Mouse (Mus musculus) midbrain, embryonic 13.5 days (tissue): ENCODE results near the gene 1700003F12Rik. TPM values are rescaled to one million over a fixed set of nuclear protein-coding genes. Genes with fewer than 3 reads are reported as not detected.

ENCODE experiments used
- ATAC-seq: fragments of 200-750 bp; cut with Nextera tagmentation; 2 replicates; pipeline ENCODE4 v1.8.0; 2017; ENCODE audit warnings: mild to moderate bottlenecking, moderate TSS enrichment, moderate library complexity
- H3K27ac ChIP-seq: fragments of 300-500 bp; sonication (generic); 2 replicates; pipeline ENCODE4 v1.5.1; 2015; ENCODE audit warnings: inconsistent platforms, mild to moderate bottlenecking, moderate library complexity
- H3K27me3 ChIP-seq: fragments of 300-500 bp; sonication (generic); 2 replicates; pipeline ENCODE4 v1.6.1; 2015; ENCODE audit warnings: mild to moderate bottlenecking, inconsistent platforms
- H3K36me3 ChIP-seq: fragments of 300-500 bp; sonication (generic); 2 replicates; pipeline ENCODE4 v1.6.1; 2015; ENCODE audit warnings: mild to moderate bottlenecking, inconsistent platforms
- H3K4me1 ChIP-seq: fragments of 300-500 bp; sonication (generic); replicated peaks from 2 replicates; pipeline ENCODE4 v1.6.1; 2015; ENCODE audit warnings: inconsistent platforms
- H3K4me2 ChIP-seq: fragments of 300-500 bp; sonication (generic); replicated peaks from 2 replicates; pipeline ENCODE4 v1.6.1; 2015; ENCODE audit warnings: moderate library complexity, mild to moderate bottlenecking, inconsistent platforms
- H3K4me3 ChIP-seq: fragments of 300-500 bp; sonication (generic); replicated peaks from 2 replicates; pipeline ENCODE4 v1.5.1; 2015; ENCODE audit warnings: mild to moderate bottlenecking, inconsistent platforms
- H3K9ac ChIP-seq: fragments of 300-500 bp; sonication (generic); replicated peaks from 2 replicates; pipeline ENCODE4 v1.6.1; 2015; ENCODE audit warnings: mild to moderate bottlenecking, inconsistent platforms
- H3K9me3 ChIP-seq: fragments of 300-500 bp; sonication (generic); 2 replicates; pipeline ENCODE4 v1.6.1; 2016; ENCODE audit warnings: mild to moderate bottlenecking, inconsistent platforms
- WGBS: fragments of 180-500 bp; shearing (Covaris S2); methylation state at CpG from one replicate; pipeline ENCODE4 v1.1.7; 2015; 5-methylcytosine and 5-hydroxymethylcytosine counted together
- polyA plus RNA-seq: library from polyadenylated mRNA; unstranded; fragments of >200 nt; fragmentation: Nextera tagmentation; extraction: Ambion mirVana; gene quantifications from 2 replicates; pipeline ENCODE4 v1.2.1, GENCODE M21; 2015

Gene 1700003F12Rik
- polyA plus RNA-seq, 1 experiment from 2014 or later = 1.8 TPM

GRCm38 (mm10) chr2:154583906-154584872 is 37.3 kb downstream of the 1700003F12Rik start:
- H3K27me3 ChIP-seq = no peaks in the 10 kb centered on the region
- no peaks in the 10 kb centered on the region for H3K9me3 ChIP-seq
- H3K27ac ChIP-seq = peak overlapping the region; percentile 49; the same call in 1 of the 2 replicates
- H3K4me2 ChIP-seq = no peak overlapping the region
- 57% methylated on average over 15 of the region's 15 CpGs for WGBS
- H3K4me3 ChIP-seq = no peak overlapping the region
- H3K4me1 ChIP-seq = peaks cover 28% of the 10 kb centered on the region
- no peak overlapping the region for H3K9ac ChIP-seq
- H3K36me3 ChIP-seq = 0 out of 2 replicates have a peak, but pooled peaks cover 3% of the 10 kb centered on the region
- peak; percentile 72 for ATAC-seq

DNA sequence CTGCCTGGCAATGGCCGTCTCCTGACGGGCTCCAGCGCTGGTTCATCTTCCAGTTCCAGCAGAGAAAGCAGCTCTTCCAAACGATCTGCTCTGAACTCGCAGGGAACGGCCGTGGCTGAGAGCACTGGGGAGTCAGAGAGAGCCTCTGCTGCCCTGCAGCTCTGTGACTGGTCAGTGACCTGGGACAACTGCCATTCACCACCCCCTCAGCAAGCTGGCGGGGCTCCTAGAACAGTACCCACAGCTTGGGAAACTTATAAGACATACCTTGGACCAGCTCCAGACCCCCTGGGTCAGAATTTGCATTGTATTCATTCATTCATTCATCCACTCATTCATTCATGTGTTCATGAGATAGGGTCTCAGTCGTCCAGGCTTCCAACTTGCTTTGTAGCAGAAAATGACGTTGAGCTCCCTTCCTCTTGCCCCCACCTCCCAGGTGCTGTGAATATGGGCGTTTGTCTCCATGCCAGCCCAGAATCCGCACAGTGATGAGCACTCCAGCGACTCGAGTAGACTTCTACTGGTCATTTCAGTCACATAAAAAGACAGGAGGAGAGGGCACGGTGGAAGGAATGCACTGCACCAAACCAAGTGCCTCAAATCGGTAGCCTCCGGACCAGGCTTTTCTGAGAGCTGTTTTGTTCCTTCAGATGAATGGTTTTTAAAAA is 38.2 kb downstream of the 1700003F12Rik start:
- Histone ChIP-seq H3K4me3 (no peak overlapping the region), H3K4me1 (peaks cover 28% of the 10 kb centered on the region), H3K9ac (no peak overlapping the region), H3K36me3 (0 out of 2 replicates have a peak, but pooled peaks cover 3% of the 10 kb centered on the region), H3K4me2 (no peak overlapping the region), H3K27me3 (no peaks in the 10 kb centered on the region), H3K9me3 (no peaks in the 10 kb centered on the region), H3K27ac (no peak overlapping the region)
- 71% methylated on average over 17 of the region's 17 CpGs for WGBS
- no peak for ATAC-seq

- 0 out of 2 replicates have a peak, but pooled peaks cover 3% of the 10 kb centered on the region for H3K36me3 ChIP-seq
- no peak overlapping the region for H3K4me2 ChIP-seq
- WGBS = 69% methylated on average over 5 of the region's 5 CpGs
- H3K4me3 ChIP-seq = no peak overlapping the region
- no peak overlapping the region for H3K27ac ChIP-seq
- peaks cover 24% of the 10 kb centered on the region for H3K4me1 ChIP-seq
- no peaks in the 10 kb centered on the region for H3K27me3 ChIP-seq
- no peak for ATAC-seq
- no peak overlapping the region for H3K9ac ChIP-seq
- no peaks in the 10 kb centered on the region for H3K9me3 ChIP-seq
Observed at GRCm38 (mm10) chr2:154586405-154586804, 39.5 kb downstream of the 1700003F12Rik start.

DNA sequence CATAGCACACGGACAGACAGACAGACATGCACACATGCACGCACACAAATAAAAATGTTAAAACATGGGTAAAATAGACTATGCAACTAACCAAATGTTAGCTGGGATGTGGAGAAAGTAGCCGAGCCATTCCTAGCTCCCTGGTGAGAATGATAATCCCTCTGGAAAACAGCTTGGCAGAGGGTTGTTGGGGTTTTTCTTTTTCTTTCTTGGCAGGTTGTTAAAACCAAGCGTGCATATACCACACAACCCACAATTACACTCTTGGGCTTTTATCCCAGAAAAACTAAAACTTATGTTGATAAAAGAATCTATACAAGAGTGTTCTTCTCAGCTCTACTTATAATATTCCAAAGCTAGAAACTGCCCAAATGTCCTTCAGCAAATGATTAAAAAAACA is 42.2 kb downstream of the 1700003F12Rik start:
- H3K4me1 ChIP-seq = peaks cover 20% of the 10 kb centered on the region
- H3K9ac ChIP-seq = no peak overlapping the region
- H3K4me3 ChIP-seq = no peak overlapping the region
- H3K27me3 ChIP-seq = no peaks in the 10 kb centered on the region
- H3K27ac ChIP-seq = no peak overlapping the region
- peaks cover 9% of the 10 kb centered on the region; the same call in 1 of the 2 replicates for H3K36me3 ChIP-seq
- H3K4me2 ChIP-seq = no peak overlapping the region
- no peaks in the 10 kb centered on the region for H3K9me3 ChIP-seq
- no peak for ATAC-seq
- WGBS = 73% methylated on average over 4 of the region's 4 CpGs

- no peak overlapping the region for H3K27ac ChIP-seq
- H3K27me3 ChIP-seq = no peaks in the 10 kb centered on the region
- ATAC-seq = no peak
- H3K9ac ChIP-seq = no peak overlapping the region
- no peak overlapping the region for H3K4me2 ChIP-seq
- no peaks in the 10 kb centered on the region for H3K4me1 ChIP-seq
- H3K9me3 ChIP-seq = no peaks in the 10 kb centered on the region
- H3K36me3 ChIP-seq = peaks cover 9% of the 10 kb centered on the region; the same call in 1 of the 2 replicates
- WGBS = 88% methylated on average over 3 of the region's 3 CpGs
- H3K4me3 ChIP-seq = no peak overlapping the region
Observed at GRCm38 (mm10) chr2:154591239-154591638, 44.4 kb downstream of the 1700003F12Rik start.

- H3K4me1 ChIP-seq = no peaks in the 10 kb centered on the region
- 73% methylated on average over 3 of the region's 3 CpGs for WGBS
- no peak overlapping the region for H3K9ac ChIP-seq
- no peak overlapping the region for H3K27ac ChIP-seq
- H3K4me3 ChIP-seq = no peak overlapping the region
- no peaks in the 10 kb centered on the region for H3K27me3 ChIP-seq
- no peak for ATAC-seq
- H3K4me2 ChIP-seq = no peak overlapping the region
- no peaks in the 10 kb centered on the region for H3K9me3 ChIP-seq
- H3K36me3 ChIP-seq = peaks cover 6% of the 10 kb centered on the region; the same call in 1 of the 2 replicates
Observed at GRCm38 (mm10) chr2:154593025-154593424, 46.1 kb downstream of the 1700003F12Rik start.

GRCm38 (mm10) chr2:154595775-154596174 is 48.9 kb downstream of the 1700003F12Rik start:
- Histone ChIP-seq H3K36me3 (peaks cover 6% of the 10 kb centered on the region; the same call in 1 of the 2 replicates), H3K9me3 (no peaks in the 10 kb centered on the region), H3K27ac (no peak overlapping the region), H3K4me3 (no peak overlapping the region), H3K4me2 (no peak overlapping the region), H3K4me1 (no peaks in the 10 kb centered on the region), H3K27me3 (no peaks in the 10 kb centered on the region), H3K9ac (no peak overlapping the region)
- 82% methylated on average over 5 of the region's 5 CpGs for WGBS
- ATAC-seq = no peak

GRCm38 (mm10) chr2:154597399-154597798 is 50.5 kb downstream of the 1700003F12Rik start:
- Histone ChIP-seq H3K27me3 (no peaks in the 10 kb centered on the region), H3K4me1 (no peaks in the 10 kb centered on the region)
- WGBS = 86% methylated on average over 3 of the region's 3 CpGs

More at GRCm38 (mm10) chr2:154597399-154597798, 50.5 kb downstream of the 1700003F12Rik start:
- Histone ChIP-seq H3K36me3 (peaks cover 6% of the 10 kb centered on the region; the same call in 1 of the 2 replicates), H3K4me3 (no peak overlapping the region), H3K4me2 (no peak overlapping the region), H3K27ac (no peak overlapping the region), H3K9ac (no peak overlapping the region), H3K9me3 (no peaks in the 10 kb centered on the region)
- ATAC-seq = no peak

Other genes with a start within 250 kb of the 1700003F12Rik start
- gene Bpifb9b, start 239.9 kb upstream of the 1700003F12Rik start, polyA plus RNA-seq = not detected in 2 replicates
- gene Cdk5rap1, start 174.1 kb upstream of the 1700003F12Rik start, polyA plus RNA-seq = 15.2 and 15.4 TPM in 2 replicates
- 4.8 and 5.9 TPM in 2 replicates for gene Snta1, start 139.0 kb upstream of the 1700003F12Rik start, polyA plus RNA-seq
- gene Cbfa2t2, start 110.6 kb upstream of the 1700003F12Rik start, polyA plus RNA-seq = 71.6 and 83.1 TPM in 2 replicates
- gene Actl10, start 4.7 kb downstream of the 1700003F12Rik start, polyA plus RNA-seq = 0.26 and 0.55 TPM in 2 replicates
- 13.4 and 14.5 TPM in 2 replicates for gene Necab3, start 11.8 kb downstream of the 1700003F12Rik start, polyA plus RNA-seq
- gene E2f1, start 22.8 kb downstream of the 1700003F12Rik start, polyA plus RNA-seq = 13.6 and 15.2 TPM in 2 replicates
- gene Pxmp4, start 56.6 kb downstream of the 1700003F12Rik start, polyA plus RNA-seq = 12.3 and 13.4 TPM in 2 replicates
- 2.0 and 2.1 TPM in 2 replicates for gene Zfp341, start 66.2 kb downstream of the 1700003F12Rik start, polyA plus RNA-seq
- 0.61 and 0.96 TPM in 2 replicates for gene 4930519P11Rik, start 66.4 kb downstream of the 1700003F12Rik start, polyA plus RNA-seq
- 22.2 and 27.2 TPM in 2 replicates for gene Chmp4b, start 104.6 kb downstream of the 1700003F12Rik start, polyA plus RNA-seq
- gene Gm14214, start 222.9 kb downstream of the 1700003F12Rik start, polyA plus RNA-seq = not detected in 2 replicates
- gene Raly, start 244.0 kb downstream of the 1700003F12Rik start, polyA plus RNA-seq = 28.1 and 39.1 TPM in 2 replicates
- gene a, start 244.3 kb downstream of the 1700003F12Rik start, polyA plus RNA-seq = 1.2 and 1.5 TPM in 2 replicates